Mouse (Mus musculus) intestine, embryonic 15.5 days (tissue): ENCODE results near the gene Gpx3. TPM values are rescaled to one million over a fixed set of nuclear protein-coding genes. Genes with fewer than 3 reads are reported as not detected.
"Not testable (repeated sequence)": the region's sequence is repeated elsewhere in the genome, so short reads cannot be mapped to it uniquely, and the experiment has no call there.

Experiments used
- ATAC-seq: fragments of 200-750 bp; cut with Nextera tagmentation; 2 replicates; pipeline ENCODE4 v1.8.0; 2017; ENCODE audit warnings: moderate TSS enrichment, moderate library complexity
- H3K27ac ChIP-seq: fragments of 300-500 bp; sonication (generic); 2 replicates; pipeline ENCODE4 v1.5.1; 2015; ENCODE audit warnings: mild to moderate bottlenecking, inconsistent platforms
- H3K27me3 ChIP-seq: fragments of 300-500 bp; sonication (generic); replicated peaks from 2 replicates; pipeline ENCODE4 v1.6.1; 2015; ENCODE audit warnings: inconsistent platforms
- H3K36me3 ChIP-seq: fragments of 300-500 bp; sonication (generic); 2 replicates; pipeline ENCODE4 v1.6.1; 2015; ENCODE audit warnings: inconsistent platforms
- H3K4me1 ChIP-seq: fragments of 300-500 bp; sonication (generic); replicated peaks from 2 replicates; pipeline ENCODE4 v1.6.1; 2015; ENCODE audit warnings: inconsistent platforms
- H3K4me2 ChIP-seq: fragments of 300-500 bp; sonication (generic); replicated peaks from 2 replicates; pipeline ENCODE4 v1.6.1; 2015; ENCODE audit warnings: mild to moderate bottlenecking, inconsistent platforms
- H3K4me3 ChIP-seq: fragments of 300-500 bp; sonication (generic); replicated peaks from 2 replicates; pipeline ENCODE4 v1.5.1; 2015; ENCODE audit warnings: inconsistent platforms
- H3K9ac ChIP-seq: fragments of 300-500 bp; sonication (generic); 2 replicates; pipeline ENCODE4 v1.6.1; 2015; ENCODE audit warnings: inconsistent platforms
- H3K9me3 ChIP-seq: fragments of 300-500 bp; sonication (generic); 2 replicates; pipeline ENCODE4 v1.6.1; 2016; ENCODE audit warnings: inconsistent platforms
- WGBS: fragments of 180-500 bp; shearing (Covaris S2); methylation state at CpG from one replicate; pipeline ENCODE4 v1.1.7; 2015; 5-methylcytosine and 5-hydroxymethylcytosine counted together
- polyA plus RNA-seq: library from polyadenylated mRNA; unstranded; fragments of >200 nt; fragmentation: Nextera tagmentation; extraction: Ambion mirVana; gene quantifications from 2 replicates; pipeline ENCODE4 v1.2.1, GENCODE M21; 2015

The Gpx3 gene
- polyA plus RNA-seq, 1 experiment from 2014 or later, result 308 TPM

- Histone ChIP-seq H3K27ac (peak overlapping the region; percentile 1; the same call in 1 of the 2 replicates), H3K27me3 (no peaks in the 10 kb centered on the region), H3K9me3 (no peaks in the 10 kb centered on the region), H3K9ac (no peak overlapping the region), H3K4me1 (peaks cover 18% of the 10 kb centered on the region; the same call in 1 of the 2 replicates), H3K4me3 (no peak overlapping the region), H3K36me3 (no peaks in the 10 kb centered on the region), H3K4me2 (no peak overlapping the region)
- WGBS, result 83% methylated on average over 2 of the region's 2 CpGs
- no peak for ATAC-seq
These were observed 16.8 kb upstream of the Gpx3 start for GRCm38 (mm10) chr11:54885406-54885805.

GRCm38 (mm10) chr11:54887927-54888326, 14.3 kb upstream of the Gpx3 start:
- Histone ChIP-seq H3K9me3 (no peaks in the 10 kb centered on the region), H3K4me1 (peaks cover 12% of the 10 kb centered on the region), H3K27ac (no peak overlapping the region), H3K4me2 (no peak overlapping the region), H3K4me3 (no peak overlapping the region), H3K36me3 (no peaks in the 10 kb centered on the region), H3K9ac (no peak overlapping the region), H3K27me3 (no peaks in the 10 kb centered on the region)
- WGBS, result 63% methylated on average over 6 of the region's 6 CpGs
- ATAC-seq, result no peak

- H3K27me3 ChIP-seq, result no peaks in the 10 kb centered on the region
These were observed 10.9 kb upstream of the Gpx3 start for GRCm38 (mm10) chr11:54891341-54891740.

GRCm38 (mm10) chr11:54892091-54892490, 10.2 kb upstream of the Gpx3 start:
- ATAC-seq, result no peak

More at GRCm38 (mm10) chr11:54891341-54891740, 10.9 kb upstream of the Gpx3 start:
- H3K36me3 ChIP-seq, result no peaks in the 10 kb centered on the region
- H3K27ac ChIP-seq, result no peak overlapping the region
- H3K9me3 ChIP-seq, result no peaks in the 10 kb centered on the region
- 83% methylated on average over 5 of the region's 5 CpGs for WGBS
- H3K4me1 ChIP-seq, result peaks cover 4% of the 10 kb centered on the region
- H3K9ac ChIP-seq, result no peak overlapping the region
- no peak overlapping the region for H3K4me3 ChIP-seq
- H3K4me2 ChIP-seq, result no peak overlapping the region
- no peak for ATAC-seq

GRCm38 (mm10) chr11:54894589-54894988, 7.7 kb upstream of the Gpx3 start:
- Histone ChIP-seq H3K27ac (no peak overlapping the region), H3K4me2 (no peak overlapping the region), H3K4me1 (peaks cover 4% of the 10 kb centered on the region), H3K27me3 (no peaks in the 10 kb centered on the region), H3K9me3 (no peaks in the 10 kb centered on the region), H3K4me3 (no peak overlapping the region), H3K36me3 (no peaks in the 10 kb centered on the region), H3K9ac (no peak overlapping the region)
- 37% methylated on average over 9 of the region's 9 CpGs for whole genome bisulfite sequencing
- ATAC-seq, result peak; percentile 48; the same call in 1 of the 2 replicates

More at GRCm38 (mm10) chr11:54892091-54892490, 10.2 kb upstream of the Gpx3 start:
- H3K36me3 ChIP-seq, result no peaks in the 10 kb centered on the region
- H3K9ac ChIP-seq, result no peak overlapping the region
- H3K27ac ChIP-seq, result 0 out of 2 replicates have a peak overlapping the region, but pooled peaks have one; percentile 22
- no peak overlapping the region for H3K4me2 ChIP-seq
- H3K9me3 ChIP-seq, result no peaks in the 10 kb centered on the region
- H3K4me3 ChIP-seq, result no peak overlapping the region
- no peaks in the 10 kb centered on the region for H3K27me3 ChIP-seq
- H3K4me1 ChIP-seq, result peaks cover 4% of the 10 kb centered on the region
- 41% methylated on average over 7 of the region's 7 CpGs for WGBS

DNA sequence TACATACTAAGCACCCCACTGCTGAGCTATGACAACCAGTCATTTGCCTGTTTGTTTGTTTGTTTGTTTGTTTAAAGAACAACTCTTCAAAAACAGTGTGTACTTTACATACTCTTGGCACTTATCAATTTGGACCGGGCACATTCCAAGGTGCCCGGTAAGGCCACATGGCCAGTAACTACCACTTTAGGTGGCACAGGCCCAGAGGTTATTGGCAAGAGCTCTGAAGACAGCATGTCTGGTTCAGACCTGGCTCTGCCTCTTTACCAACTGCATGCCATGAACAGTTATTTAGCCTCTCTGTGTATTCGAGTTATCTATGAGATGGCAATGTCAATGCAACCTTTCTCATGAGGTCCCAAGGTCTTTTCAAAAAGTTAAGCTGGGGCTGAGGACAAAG, 5.6 kb upstream of the Gpx3 start:
- not testable (repeated sequence) for H3K9ac ChIP-seq, H3K4me3 ChIP-seq, H3K4me1 ChIP-seq, H3K27ac ChIP-seq, H3K9me3 ChIP-seq, H3K36me3 ChIP-seq, H3K27me3 ChIP-seq, H3K4me2 ChIP-seq, ATAC-seq
- 85% methylated on average over 3 of the region's 3 CpGs for WGBS

- Histone ChIP-seq H3K9ac (no peak overlapping the region), H3K9me3 (no peaks in the 10 kb centered on the region), H3K27ac (no peak overlapping the region), H3K27me3 (no peaks in the 10 kb centered on the region), H3K4me3 (no peak overlapping the region), H3K4me1 (peaks cover 3% of the 10 kb centered on the region), H3K4me2 (no peak overlapping the region), H3K36me3 (no peaks in the 10 kb centered on the region)
- ATAC-seq, result peak; percentile 62
- 37% methylated on average over 5 of the region's 5 CpGs for WGBS
These were observed 4.8 kb upstream of the Gpx3 start for GRCm38 (mm10) chr11:54897470-54897869.

DNA sequence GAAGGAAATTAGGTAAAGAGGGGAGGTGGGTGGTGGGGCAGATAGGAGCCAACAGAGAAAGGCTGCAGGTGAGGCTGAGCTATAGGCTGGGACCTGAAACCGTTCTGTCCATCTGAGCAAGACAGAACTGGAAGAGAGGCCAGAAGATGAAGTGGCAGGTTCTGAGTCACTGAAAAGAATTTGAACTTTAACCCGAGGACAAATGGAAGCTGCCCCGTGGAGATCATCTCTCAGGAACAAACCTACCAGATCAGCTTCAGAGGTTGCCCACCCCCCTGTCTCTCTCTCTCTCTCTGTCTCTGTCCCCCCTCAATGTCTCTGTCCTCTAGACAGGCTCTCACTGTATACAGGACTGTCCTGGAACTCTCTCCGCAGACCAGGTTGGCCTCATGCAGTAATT, 2.6 kb upstream of the Gpx3 start:
- no peaks in the 10 kb centered on the region for H3K9me3 ChIP-seq
- peaks cover 22% of the 10 kb centered on the region for H3K4me1 ChIP-seq
- ATAC-seq, result no peak
- no peaks in the 10 kb centered on the region for H3K36me3 ChIP-seq
- H3K9ac ChIP-seq, result no peak overlapping the region
- H3K4me3 ChIP-seq, result no peak overlapping the region
- no peak overlapping the region for H3K27ac ChIP-seq
- no peaks in the 10 kb centered on the region for H3K27me3 ChIP-seq
- no peak overlapping the region for H3K4me2 ChIP-seq
- WGBS, result 66% methylated on average over 4 of the region's 4 CpGs

DNA sequence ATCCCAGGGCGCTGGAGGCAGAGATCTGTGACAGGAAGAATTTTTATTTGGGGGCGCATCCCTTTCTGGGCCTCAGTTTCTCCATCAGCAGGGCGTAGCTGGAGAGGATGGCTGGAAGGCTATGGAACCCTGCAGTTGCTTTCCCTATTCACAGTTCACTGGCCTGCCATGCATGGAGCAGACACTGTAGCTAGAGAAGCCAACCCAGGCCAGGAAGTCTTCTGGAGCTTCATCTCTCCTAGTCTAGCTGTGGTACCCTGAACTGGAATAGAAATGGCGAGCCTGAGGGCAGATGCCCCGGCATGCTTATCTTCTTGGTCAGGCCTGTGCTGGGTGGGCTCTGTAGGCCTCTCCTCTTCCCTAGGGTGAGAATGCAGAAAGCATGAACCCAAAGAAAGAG, 1.1 kb downstream of the Gpx3 start:
- Histone ChIP-seq H3K27ac (peak overlapping the region; percentile 44; the same call in 1 of the 2 replicates), H3K4me2 (peak overlapping the region; percentile 84), H3K27me3 (no peaks in the 10 kb centered on the region), H3K9ac (peak overlapping the region; percentile 57), H3K9me3 (no peaks in the 10 kb centered on the region), H3K4me3 (peak overlapping the region; percentile 52), H3K36me3 (peaks cover 2% of the 10 kb centered on the region; the same call in 1 of the 2 replicates), H3K4me1 (peaks cover 41% of the 10 kb centered on the region)
- WGBS, result 65% methylated on average over 5 of the region's 5 CpGs
- ATAC-seq, result no peak

DNA sequence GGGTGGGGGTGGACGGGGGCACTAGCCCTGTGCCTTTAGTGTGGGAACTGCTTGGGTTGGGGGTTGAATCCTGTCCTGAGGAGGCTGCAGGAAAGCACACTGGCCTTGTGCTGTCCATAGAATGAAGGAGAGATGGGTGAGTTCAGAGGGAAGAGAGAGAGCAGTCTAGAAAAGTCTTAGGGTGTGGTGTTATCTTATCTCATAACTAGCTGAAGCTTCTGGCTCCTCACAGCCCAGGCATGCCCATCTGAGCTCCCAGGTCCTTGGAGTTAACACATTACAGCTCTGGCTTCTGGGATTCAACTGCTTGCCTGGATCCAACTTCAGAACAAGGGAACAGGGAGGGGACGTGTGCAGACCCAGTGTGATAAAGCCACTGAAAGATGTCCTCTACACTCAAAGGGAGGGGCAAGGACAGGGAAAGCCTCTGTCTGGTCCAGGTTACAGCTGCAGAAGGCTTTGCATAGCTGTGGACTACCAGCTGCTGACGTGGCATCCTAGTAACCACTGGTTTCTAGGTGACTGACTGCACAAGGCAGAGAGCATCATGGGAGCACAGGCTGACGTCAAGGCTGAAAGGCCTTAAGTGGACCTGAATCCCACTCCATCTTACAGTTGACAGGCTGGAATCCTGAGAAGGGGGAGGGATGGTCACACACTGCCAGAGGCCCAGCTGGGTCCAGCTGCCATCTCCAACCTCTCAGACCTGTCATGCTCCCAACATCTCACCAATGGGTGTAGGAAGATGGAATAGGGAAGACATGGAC, 1.9 kb downstream of the Gpx3 start:
- WGBS, result 27% methylated on average over 4 of the region's 4 CpGs
- Histone ChIP-seq H3K4me2 (peak overlapping the region; percentile 84), H3K4me3 (peak overlapping the region; percentile 52; the same call in 1 of the 2 replicates), H3K4me1 (peaks cover 41% of the 10 kb centered on the region), H3K9me3 (no peaks in the 10 kb centered on the region), H3K36me3 (peaks cover 10% of the 10 kb centered on the region), H3K27ac (peak overlapping the region; percentile 48), H3K27me3 (no peaks in the 10 kb centered on the region), H3K9ac (no peak overlapping the region)
- peak; percentile 70 for ATAC-seq

- H3K9ac ChIP-seq, result no peak overlapping the region
- no peak for ATAC-seq
- no peak overlapping the region for H3K27ac ChIP-seq
- peaks cover 18% of the 10 kb centered on the region for H3K36me3 ChIP-seq
- H3K4me2 ChIP-seq, result no peak overlapping the region
- no peak overlapping the region for H3K4me3 ChIP-seq
- WGBS, result 90% methylated on average over 3 of the region's 3 CpGs
- H3K27me3 ChIP-seq, result no peaks in the 10 kb centered on the region
- peaks cover 41% of the 10 kb centered on the region for H3K4me1 ChIP-seq
- H3K9me3 ChIP-seq, result no peaks in the 10 kb centered on the region
These were observed 2.8 kb downstream of the Gpx3 start for GRCm38 (mm10) chr11:54905086-54905485.

DNA sequence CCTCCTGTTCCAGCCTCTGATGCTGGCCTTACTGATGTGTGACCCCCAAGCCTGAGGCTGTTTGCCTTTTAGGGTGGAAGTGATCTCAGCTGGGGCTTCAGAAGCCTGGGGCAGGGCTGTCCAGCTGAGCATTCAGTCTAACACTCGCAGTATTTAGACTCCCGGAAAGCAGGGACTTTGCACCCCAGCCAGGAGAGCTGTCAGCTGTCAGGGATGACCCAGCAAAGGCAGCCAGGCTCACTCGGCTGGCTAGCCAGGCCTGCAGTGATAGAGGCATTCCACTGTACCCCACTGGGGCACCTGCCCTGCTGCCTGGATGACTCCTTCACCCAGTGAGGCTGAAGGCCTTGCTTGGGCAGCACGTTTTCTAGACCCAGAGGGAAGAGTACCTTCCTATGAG, 3.7 kb downstream of the Gpx3 start:
- Histone ChIP-seq H3K27me3 (no peaks in the 10 kb centered on the region), H3K9ac (peak overlapping the region; percentile 4; the same call in 1 of the 2 replicates), H3K4me3 (no peak overlapping the region), H3K9me3 (no peaks in the 10 kb centered on the region), H3K36me3 (peaks cover 27% of the 10 kb centered on the region), H3K27ac (0 out of 2 replicates have a peak overlapping the region, but pooled peaks have one; percentile 34), H3K4me2 (no peak overlapping the region), H3K4me1 (peaks cover 41% of the 10 kb centered on the region)
- ATAC-seq, result no peak; the same call in 1 of the 2 replicates
- WGBS, result 38% methylated on average over 4 of the region's 4 CpGs

DNA sequence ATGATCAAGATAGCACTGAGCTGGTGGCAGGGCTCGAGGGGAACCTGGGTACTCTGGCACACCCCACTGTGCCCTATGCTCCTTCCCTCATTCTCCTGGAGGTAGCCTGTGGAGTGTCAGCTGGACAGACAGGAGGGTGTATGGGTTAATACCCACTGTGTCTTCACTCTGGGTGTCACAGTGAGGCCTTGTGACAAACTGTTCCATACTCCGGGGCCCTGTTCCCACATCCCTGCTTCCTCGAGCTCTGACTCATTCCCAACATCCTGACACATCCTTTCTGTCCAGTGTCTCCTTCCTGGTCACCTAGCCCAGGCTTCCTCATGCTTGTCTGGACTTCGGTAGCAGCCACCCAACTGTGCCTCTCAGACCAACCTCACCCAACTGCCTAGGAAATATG, 4.2 kb downstream of the Gpx3 start:
- Histone ChIP-seq H3K9me3 (no peaks in the 10 kb centered on the region), H3K4me1 (peaks cover 41% of the 10 kb centered on the region), H3K4me2 (no peak overlapping the region), H3K36me3 (peaks cover 31% of the 10 kb centered on the region), H3K9ac (no peak overlapping the region), H3K27me3 (no peaks in the 10 kb centered on the region), H3K4me3 (no peak overlapping the region), H3K27ac (no peak overlapping the region)
- 74% methylated on average over 4 of the region's 4 CpGs for WGBS
- ATAC-seq, result no peak
